Mouse (Mus musculus): ENCODE results near the gene Zfr.

DNA sequence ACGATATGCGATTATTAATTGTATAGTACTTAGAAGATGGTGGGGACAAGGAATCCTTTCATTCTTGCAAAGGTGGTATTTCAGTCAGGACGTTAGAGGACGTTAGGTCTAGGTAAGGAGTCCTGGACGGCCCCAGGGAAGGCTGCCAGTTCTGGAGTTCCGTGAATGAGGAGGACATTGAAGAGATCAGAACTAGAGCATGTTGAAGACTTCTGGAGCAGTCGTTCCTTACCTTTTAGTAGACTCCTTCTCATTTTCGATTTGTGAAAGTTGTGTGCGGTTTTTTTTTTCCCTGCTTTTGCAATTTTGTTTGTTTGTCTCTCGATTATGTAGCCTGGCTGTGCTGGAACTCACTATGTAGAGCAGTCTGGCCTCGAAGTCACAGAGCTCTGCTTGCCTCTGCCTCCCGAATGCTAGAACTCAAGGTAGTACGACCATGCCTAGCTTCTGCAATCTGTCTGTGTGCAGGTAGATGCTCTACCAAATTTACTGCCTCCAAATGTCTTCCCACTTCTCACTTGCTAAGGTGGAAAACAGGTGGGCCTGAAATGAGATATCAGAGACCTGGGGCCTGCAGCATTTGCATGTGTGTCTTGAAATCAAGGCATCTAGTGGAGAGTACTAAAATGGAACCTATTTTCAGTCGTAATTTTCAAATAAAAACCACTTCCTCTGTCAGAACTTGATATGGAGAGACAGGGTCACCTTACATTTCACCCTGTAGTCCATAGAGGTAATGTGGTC, 88.4 kb downstream of the Zfr start:
- TF ChIP-seq POLR2A (IDR thresholded peaks at IDR 0.05; ENCODE audit: insufficient read depth, low read length), result no peak
- no peak for TF ChIP-seq CTCF (IDR thresholded peaks at IDR 0.05; ENCODE audit: low read depth, low read length)
